Mouse (Mus musculus): Measurements from ENCODE around the gene Klhl5. TPM values are rescaled to one million over a fixed set of nuclear protein-coding genes. Genes with fewer than 3 reads are reported as not detected.

The Klhl5 gene
- total RNA-seq, 4 experiments from 2014 or later: 50.1 to 53.7 (median 52.7) TPM

DNA sequence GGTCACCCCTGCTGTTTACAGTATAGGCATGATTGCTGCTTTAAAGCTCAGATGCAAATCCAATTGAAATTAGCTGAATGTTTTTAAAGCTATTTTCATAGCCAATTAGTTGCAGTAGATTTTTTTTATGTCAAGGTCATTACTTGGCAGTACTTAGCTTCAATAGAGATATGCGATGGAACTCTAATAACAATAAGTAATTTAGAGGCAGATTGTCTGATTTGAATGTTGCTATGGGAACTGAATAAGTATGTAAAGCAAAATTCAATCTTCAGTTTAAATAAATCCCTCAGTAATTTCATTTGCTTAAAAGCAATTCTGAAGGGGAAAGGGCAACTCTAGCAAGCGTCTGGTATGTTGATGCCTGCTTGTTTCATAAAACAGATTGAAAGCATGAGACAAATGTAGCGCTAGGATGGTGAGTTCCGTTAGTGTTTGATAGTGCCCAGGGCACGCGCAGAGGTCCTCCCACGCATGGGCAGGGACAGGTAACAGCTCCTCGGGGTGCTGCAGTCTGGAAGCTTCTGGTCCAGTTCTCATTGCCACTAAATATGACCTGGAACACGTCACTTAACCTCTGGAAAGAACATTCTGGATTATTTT, 38.3 kb downstream of the Klhl5 start:
- DNase-seq (ENCODE audit: low spot score in 2 of 2): no peak

GRCm38 (mm10) chr5:65146749-65147148, 39.4 kb downstream of the Klhl5 start:
- no peak for DNase-seq (ENCODE audit: low spot score in 2 of 2)

DNA sequence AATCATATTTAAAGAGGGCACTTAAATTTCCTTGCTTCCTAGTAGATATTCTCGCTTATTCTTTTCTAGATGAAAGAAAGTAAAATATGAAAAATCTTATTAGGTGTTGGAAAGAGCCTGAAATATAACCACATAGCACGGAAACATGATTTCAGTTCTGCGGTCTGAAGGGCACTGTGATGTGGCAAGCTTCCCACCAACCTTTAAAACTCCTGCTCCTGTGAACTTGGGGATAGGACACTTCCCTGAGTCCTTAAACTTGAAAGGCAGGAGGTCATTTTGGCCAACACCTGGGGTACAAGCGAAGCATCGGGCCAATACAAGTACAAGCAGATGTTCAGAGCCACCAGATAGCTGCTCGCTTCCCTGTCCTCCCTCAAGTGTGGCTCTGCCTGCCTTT, 42.4 kb downstream of the Klhl5 start:
- DNase-seq (ENCODE audit: low spot score in 2 of 2): no peak

GRCm38 (mm10) chr5:65150376-65150955, 43.1 kb downstream of the Klhl5 start:
- no peak for DNase-seq (ENCODE audit: low spot score in 2 of 2)

DNA sequence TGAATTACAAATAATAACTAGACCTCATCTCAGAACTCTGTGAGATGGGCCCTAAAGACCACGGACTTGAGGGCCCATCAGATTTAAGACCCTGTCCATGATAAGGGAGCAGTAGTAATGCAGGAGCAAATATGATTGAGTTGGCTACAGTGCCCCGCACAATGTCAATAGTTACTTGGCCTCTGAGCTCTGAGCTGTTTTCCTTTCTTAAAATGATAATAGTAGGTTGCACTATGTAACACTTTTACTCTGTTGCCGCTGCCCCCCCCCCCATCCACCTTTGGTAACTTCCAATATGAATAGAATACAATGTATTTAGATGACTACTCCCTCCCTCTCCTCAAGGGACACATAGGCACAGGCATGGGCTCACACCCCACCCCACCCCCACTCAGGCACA, 43.9 kb downstream of the Klhl5 start:
- no peak for DNase-seq (ENCODE audit: low spot score in 2 of 2)

GRCm38 (mm10) chr5:65151767-65152166, 44.4 kb downstream of the Klhl5 start:
- no peak for DNase-seq (ENCODE audit: low spot score in 2 of 2)

GRCm38 (mm10) chr5:65154287-65154686, 46.9 kb downstream of the Klhl5 start:
- no peak for DNase-seq (ENCODE audit: low spot score in 2 of 2)

- no peak for DNase-seq (ENCODE audit: low spot score in 2 of 2)
These were observed 49.5 kb downstream of the Klhl5 start for GRCm38 (mm10) chr5:65156853-65157252.

GRCm38 (mm10) chr5:65157412-65158381, 50.4 kb downstream of the Klhl5 start:
- DNase-seq (ENCODE audit: low spot score in 2 of 2): no peak

DNA sequence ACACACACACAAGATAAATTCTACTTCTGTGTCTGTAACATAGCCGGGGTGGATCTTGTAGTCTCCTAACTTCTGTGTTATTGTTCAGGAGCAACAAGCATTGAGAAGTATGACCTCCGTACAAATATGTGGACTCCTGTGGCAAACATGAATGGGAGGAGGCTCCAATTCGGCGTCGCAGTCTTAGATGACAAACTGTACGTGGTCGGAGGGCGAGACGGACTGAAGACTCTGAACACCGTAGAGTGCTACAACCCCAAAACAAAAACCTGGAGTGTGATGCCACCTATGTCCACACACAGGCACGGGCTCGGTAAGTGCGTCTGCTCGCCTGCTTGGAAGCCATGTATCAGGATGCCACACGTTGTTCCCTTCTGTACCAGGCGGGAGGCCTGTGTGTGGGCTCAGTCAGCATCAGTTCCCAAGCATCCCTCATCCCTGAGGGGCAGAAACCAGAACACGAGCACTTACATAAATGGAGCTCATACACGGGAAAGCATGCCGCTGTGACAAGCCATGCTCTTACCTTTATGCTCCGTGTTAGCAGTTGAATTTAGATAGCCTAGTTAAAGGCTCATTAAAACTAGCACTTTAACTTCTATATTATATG, 51.5 kb downstream of the Klhl5 start:
- DNase-seq (ENCODE audit: low spot score in 2 of 2): peak in 1 of 2 experiments; percentile 52

- no peak for DNase-seq (ENCODE audit: low spot score in 2 of 2)
These were observed 55.7 kb downstream of the Klhl5 start for GRCm38 (mm10) chr5:65163001-65163400.

- no peak for DNase-seq (ENCODE audit: low spot score in 2 of 2)
These were observed 56.3 kb downstream of the Klhl5 start for GRCm38 (mm10) chr5:65163489-65164092.

DNA sequence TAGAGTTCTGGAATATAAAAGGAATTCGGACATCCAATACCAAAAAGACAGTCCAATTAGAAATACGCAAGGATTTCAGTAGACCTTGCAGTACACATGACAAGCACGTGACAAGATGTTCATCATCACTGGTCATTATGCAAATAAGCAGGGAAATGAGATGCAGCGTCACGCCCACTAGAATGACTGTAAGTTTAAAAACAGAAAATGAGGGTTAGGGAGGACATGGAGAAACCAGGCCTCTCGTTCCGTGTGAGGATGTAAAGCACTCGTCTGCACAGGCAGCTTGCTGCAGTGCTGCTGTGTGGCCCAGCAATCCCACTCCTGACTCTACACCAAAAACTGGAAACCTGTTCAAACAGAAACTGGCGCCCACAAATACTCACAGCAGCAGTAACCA, 62.9 kb downstream of the Klhl5 start:
- no peak for DNase-seq (ENCODE audit: low spot score in 2 of 2)

- DNase-seq (ENCODE audit: low spot score in 2 of 2): peak; percentile 59 to 76
These were observed 67.9 kb downstream of the Klhl5 start for GRCm38 (mm10) chr5:65175035-65175917.

DNA sequence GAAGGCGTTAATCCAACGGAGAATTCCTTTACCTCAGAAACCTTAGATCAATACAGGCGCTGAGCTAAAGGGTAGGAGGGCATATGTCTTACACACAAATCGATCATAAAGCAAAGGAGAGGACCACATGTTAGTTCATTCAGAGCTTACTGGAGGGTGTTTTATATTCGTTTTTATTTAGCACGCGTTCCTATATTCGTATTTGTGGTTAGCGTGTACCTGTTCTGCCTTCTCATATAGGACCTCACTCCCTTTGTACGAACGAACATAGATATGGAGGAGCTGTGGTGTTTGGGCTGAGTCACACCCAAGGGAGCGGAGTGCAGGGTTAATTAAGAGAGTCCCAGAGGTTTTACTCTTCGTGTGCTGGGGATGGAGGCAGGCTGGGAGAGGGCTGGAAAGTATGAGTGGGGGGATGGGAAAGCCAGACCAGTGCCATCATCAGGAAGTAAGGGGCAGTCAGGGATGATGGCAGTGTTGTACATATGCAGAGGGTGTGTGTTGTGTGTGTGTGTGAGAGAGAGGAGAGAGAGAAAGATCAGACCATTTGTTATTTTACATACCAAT, 68.7 kb downstream of the Klhl5 start:
- DNase-seq (ENCODE audit: low spot score in 2 of 2): no peak

DNA sequence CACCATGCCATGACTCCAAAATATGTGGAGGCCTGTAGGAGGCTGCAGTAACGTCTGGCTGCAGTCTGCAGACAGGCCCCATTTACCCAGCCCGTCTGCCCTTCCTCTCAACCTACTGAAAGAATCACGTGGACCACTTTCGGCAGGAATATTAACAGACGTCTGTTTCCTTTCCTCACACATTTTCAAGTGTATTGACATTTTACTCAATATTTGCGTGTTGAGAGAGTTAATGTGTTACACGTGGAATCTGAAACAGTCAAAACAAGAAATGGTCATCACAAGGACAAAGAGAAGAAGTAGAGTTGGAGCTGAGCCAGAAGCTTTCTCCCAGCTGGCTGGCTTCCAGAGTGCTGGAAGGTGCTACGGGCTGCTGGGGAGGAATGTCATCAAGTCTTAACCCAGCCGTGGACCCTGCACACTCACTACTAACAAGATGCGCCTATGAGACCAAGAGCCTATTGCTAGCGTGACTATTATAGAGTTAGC, 69.7 kb downstream of the Klhl5 start:
- no peak for DNase-seq (ENCODE audit: low spot score in 2 of 2)

DNA sequence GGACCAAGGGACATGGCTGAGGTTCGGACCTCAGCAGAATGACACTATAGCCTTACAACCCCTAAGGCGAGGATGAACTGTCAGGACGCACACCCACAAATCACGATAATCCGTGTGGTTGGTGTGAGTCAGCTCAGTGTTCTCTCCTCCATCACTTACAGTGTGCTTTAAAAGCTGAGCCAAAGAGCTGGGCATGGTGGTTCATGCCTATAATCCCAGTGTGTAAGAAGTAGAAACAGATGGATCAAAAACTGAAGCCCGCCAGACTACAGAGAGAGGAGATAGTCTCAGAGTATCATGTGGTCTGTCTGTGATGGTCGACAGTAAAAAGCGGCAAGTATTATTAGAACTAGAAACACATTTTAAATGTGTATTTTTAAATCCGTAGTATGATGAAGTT, 71.1 kb downstream of the Klhl5 start:
- no peak for DNase-seq (ENCODE audit: low spot score in 2 of 2)

GRCm38 (mm10) chr5:65181160-65181793, 73.9 kb downstream of the Klhl5 start:
- no peak for DNase-seq (ENCODE audit: low spot score in 2 of 2)

DNA sequence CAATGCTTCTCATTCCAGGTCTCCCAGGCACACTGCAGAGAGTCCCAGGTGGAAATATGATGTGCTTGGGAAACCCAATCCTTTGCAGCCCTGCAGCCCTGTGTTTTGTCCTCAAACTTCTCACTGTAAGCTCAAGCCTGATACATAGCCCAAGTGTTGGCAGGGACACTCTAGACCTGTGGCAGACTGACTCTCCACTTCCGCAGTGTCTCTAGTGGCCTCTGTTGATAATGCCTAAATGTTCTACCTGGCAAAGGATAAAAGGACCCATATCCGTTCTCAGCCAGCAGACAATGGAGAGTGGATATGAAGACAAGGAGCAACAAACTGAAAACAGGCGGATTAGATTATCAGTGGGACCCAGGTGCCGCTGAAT, 74.4 kb downstream of the Klhl5 start:
- no peak for DNase-seq (ENCODE audit: low spot score in 2 of 2)

GRCm38 (mm10) chr5:65182268-65182667, 74.9 kb downstream of the Klhl5 start:
- DNase-seq (ENCODE audit: low spot score in 2 of 2): no peak
